Mouse (Mus musculus) lung, adult 2 months (tissue): ENCODE results near the gene Ecm2.

ENCODE experiments used
- CTCF ChIP-seq: fragments of 200-500 bp; IDR thresholded peaks from 2 replicates; pipeline ENCODE4 v1.5.1; 2011; ENCODE audit warnings: mild to moderate bottlenecking, low read length, control low read depth; ENCODE audit not compliant: insufficient read depth
- POLR2A ChIP-seq: fragments of 200-500 bp; IDR thresholded peaks from 2 replicates; pipeline ENCODE4 v1.6.1; 2011; ENCODE audit warnings: low read depth, mild to moderate bottlenecking, control low read depth, low read length, borderline replicate concordance; ENCODE audit errors: extremely low read depth

DNA sequence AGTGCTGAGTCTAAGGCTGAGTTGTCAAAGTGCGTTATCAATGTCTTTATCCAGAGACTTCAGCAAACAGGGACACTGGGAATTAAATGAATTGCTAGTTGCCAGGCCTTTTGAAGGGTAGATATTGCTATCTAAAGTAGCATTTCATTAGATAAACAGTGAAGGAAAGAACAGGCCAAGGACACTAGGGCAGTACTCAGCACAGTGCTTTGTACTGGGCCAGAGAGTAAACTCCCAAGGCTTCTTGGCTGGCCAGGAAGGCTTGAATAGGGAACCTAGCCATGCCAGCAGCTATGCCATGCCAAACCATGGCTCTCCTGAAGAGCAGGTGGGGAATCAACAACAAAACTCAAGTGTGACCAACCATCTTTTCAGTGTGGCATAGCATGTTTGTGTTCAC lies 32.3 kb downstream of the Ecm2 start:
- TF ChIP-seq CTCF, result no peak
- TF ChIP-seq POLR2A, result no peak
